Mouse (Mus musculus) stomach, postnatal 0 days (tissue): Measurements from ENCODE around the gene Ndufa4l2. TPM values are rescaled to one million over a fixed set of nuclear protein-coding genes. Genes with fewer than 3 reads are reported as not detected.

Source experiments
- ATAC-seq: fragments of 200-750 bp; cut with Nextera tagmentation; 2 replicates; pipeline ENCODE4 v1.8.0; 2017; ENCODE audit not compliant: low FRiP score, low TSS enrichment
- DNase-seq: peaks from one replicate; pipeline ENCODE4 v3.0.0-alpha.2; 2016; ENCODE audit warnings: low spot score
- H3K27ac ChIP-seq: fragments of 300-500 bp; sonication (generic); replicated peaks from 2 replicates; pipeline ENCODE4 v1.5.1; 2014; ENCODE audit warnings: mild to moderate bottlenecking, control low read depth
- H3K27me3 ChIP-seq: fragments of 300-500 bp; sonication (generic); 2 replicates; pipeline ENCODE4 v1.6.1; 2014; ENCODE audit warnings: low read length; ENCODE audit not compliant: control insufficient read depth, insufficient read depth
- H3K36me3 ChIP-seq: fragments of 300-500 bp; sonication (generic); 2 replicates; pipeline ENCODE4 v1.6.1; 2014; ENCODE audit warnings: low read length, mixed read lengths; ENCODE audit not compliant: control insufficient read depth, insufficient read depth
- H3K4me1 ChIP-seq: fragments of 300-500 bp; sonication (generic); replicated peaks from 2 replicates; pipeline ENCODE4 v1.6.1; 2014; ENCODE audit warnings: antibody characterized with exemption; ENCODE audit not compliant: control insufficient read depth, insufficient read depth
- H3K4me2 ChIP-seq: fragments of 300-500 bp; sonication (generic); replicated peaks from 2 replicates; pipeline ENCODE4 v1.6.1; 2014; ENCODE audit warnings: low read depth, mild to moderate bottlenecking, control low read depth, moderate library complexity
- H3K4me3 ChIP-seq: fragments of 300-500 bp; sonication (generic); 2 replicates; pipeline ENCODE4 v1.5.1; 2014; ENCODE audit warnings: low read depth, low read length, control low read depth
- H3K9ac ChIP-seq: fragments of 300-500 bp; sonication (generic); 2 replicates; pipeline ENCODE4 v1.6.1; 2014; ENCODE audit warnings: mild to moderate bottlenecking, low read length, control low read depth, mixed read lengths
- H3K9me3 ChIP-seq: fragments of 300-500 bp; sonication (generic); 2 replicates; pipeline ENCODE4 v1.6.1; 2016; ENCODE audit warnings: low read length; ENCODE audit not compliant: control insufficient read depth
- CTCF ChIP-seq: IDR thresholded peaks from 2 replicates; pipeline ENCODE4 v1.5.1; 2016; ENCODE audit warnings: antibody characterized with exemption, low read depth, mild to moderate bottlenecking, moderate library complexity
- EP300 ChIP-seq: optimal IDR thresholded peaks from 2 replicates; pipeline ENCODE3; 2016; ENCODE audit warnings: antibody characterized with exemption
- WGBS: fragments of 180-500 bp; shearing (Covaris S2); extraction: QIAGEN DNeasy Blood & Tissue Kit; methylation state at CpG from one replicate; pipeline ENCODE4 v1.1.7; 2014; 5-methylcytosine and 5-hydroxymethylcytosine counted together
- polyA plus RNA-seq: library from polyadenylated mRNA; unstranded; fragments of >200 nt; fragmentation: Nextera tagmentation; extraction: Ambion mirVana; gene quantifications from 2 replicates; pipeline ENCODE4 v1.2.1, GENCODE M21; 2015

The Ndufa4l2 gene
- polyA plus RNA-seq, 1 experiment from 2014 or later: 72.8 TPM

DNA sequence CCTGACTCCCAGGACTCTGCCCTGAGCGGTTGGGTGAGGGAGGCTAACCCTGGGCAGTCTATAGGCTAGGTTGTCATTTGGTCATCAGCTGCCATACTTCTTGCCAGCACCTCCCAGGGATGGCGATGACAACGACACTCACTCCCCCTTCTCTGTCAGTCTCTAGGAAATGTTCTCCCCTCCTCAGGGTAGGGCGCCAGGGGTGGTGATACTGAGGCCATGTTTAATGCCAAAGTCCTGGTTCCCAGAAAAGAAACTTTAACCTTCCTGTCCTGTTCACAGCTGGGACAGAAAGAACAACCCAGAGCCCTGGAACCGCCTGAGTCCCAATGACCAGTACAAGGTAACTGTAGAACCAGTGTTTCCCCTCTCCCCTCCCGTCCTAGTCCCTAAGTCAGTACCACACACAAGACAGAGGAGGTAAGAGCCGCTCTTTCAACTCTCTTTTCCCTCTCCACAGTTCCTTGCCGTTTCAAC is 1.3 kb downstream of the Ndufa4l2 start:
- H3K4me3 ChIP-seq: peak overlapping the region; percentile 23
- peak overlapping the region; percentile 55 for H3K4me2 ChIP-seq
- peak overlapping the region; percentile 54 for H3K9ac ChIP-seq
- no peak for ATAC-seq
- no peak for DNase-seq
- peaks cover 21% of the 10 kb centered on the region for H3K4me1 ChIP-seq
- peaks cover 10% of the 10 kb centered on the region; the same call in 1 of the 2 replicates for H3K36me3 ChIP-seq
- no peaks in the 10 kb centered on the region for H3K27me3 ChIP-seq
- WGBS: 36% methylated on average over 8 of the region's 8 CpGs
- TF ChIP-seq EP300 (no peak), CTCF (no peak)
- H3K9me3 ChIP-seq: no peaks in the 10 kb centered on the region
- peak overlapping the region; percentile 82 for H3K27ac ChIP-seq

DNA sequence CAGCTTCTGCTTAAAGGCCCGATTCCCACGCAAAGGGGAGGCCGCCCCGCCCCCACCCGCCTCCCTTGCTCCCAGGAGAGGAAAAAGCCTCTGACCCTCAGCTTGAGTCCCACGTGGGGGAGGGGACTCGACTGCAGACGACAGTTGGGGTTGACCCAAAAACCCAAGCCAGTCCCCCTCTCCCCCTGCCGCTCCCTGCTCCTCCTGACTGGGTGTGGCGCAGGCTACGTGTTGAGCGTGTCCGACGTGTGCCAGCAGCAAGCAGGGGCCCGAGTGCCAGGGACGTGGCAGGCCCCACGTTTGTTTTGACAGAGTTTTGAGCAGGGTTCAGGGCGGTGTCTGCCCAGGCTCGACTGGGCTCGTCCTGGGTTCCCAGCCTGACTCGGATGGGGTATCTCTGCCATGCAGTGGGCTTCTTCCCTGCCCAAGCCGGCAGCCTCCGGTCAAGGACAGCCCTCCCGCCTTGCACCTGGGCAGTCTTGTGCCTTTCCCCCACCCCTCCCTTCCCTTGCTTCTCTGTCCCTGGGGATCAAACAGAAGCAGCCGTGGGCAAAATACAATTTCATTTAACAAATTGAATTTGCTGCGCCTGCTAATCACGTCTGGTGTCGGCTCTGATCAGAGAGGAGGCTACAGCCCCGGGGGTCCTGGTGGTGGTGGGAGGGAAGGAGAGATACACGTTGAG is 2.0 kb downstream of the Ndufa4l2 start:
- Histone ChIP-seq H3K9ac (peak overlapping the region; percentile 54), H3K27ac (peak overlapping the region; percentile 82), H3K4me2 (peak overlapping the region; percentile 55), H3K27me3 (no peaks in the 10 kb centered on the region), H3K4me3 (peak overlapping the region; percentile 23), H3K4me1 (peaks cover 23% of the 10 kb centered on the region), H3K36me3 (peaks cover 10% of the 10 kb centered on the region; the same call in 1 of the 2 replicates), H3K9me3 (no peaks in the 10 kb centered on the region)
- DNase-seq (peak; percentile 66), ATAC-seq (peak; percentile 22; the same call in 1 of the 2 replicates)
- TF ChIP-seq EP300: no peak
- no peak for TF ChIP-seq CTCF
- WGBS: 13% methylated on average over 30 of the region's 30 CpGs

DNA sequence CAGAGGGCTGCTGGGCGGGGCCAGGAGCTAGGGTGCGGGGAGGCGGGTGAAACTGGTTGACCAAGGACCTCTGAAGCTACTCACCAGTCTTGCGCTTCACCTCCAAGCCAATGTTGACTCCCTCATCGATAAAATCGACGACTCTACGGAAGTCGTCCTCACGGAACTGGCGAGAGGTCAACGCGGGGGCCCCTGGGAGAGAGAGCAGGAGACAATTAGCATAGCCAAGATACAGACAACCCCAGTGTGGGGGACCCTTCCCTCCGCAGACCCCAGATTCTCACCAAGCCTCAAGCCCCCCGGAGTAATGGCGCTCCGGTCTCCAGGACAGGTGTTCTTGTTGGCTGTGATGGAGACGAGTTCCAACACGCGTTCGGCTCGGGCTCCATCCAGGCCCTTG is 3.2 kb downstream of the Ndufa4l2 start:
- no peaks in the 10 kb centered on the region for H3K27me3 ChIP-seq
- WGBS: 84% methylated on average over 22 of the region's 22 CpGs
- no peak overlapping the region for H3K4me2 ChIP-seq
- TF ChIP-seq EP300 (no peak), CTCF (no peak)
- H3K4me1 ChIP-seq: peaks cover 22% of the 10 kb centered on the region
- H3K9ac ChIP-seq: no peak overlapping the region
- 0 out of 2 replicates have a peak overlapping the region, but pooled peaks have one; percentile 18 for H3K27ac ChIP-seq
- DNase-seq (no peak), ATAC-seq (no peak)
- peaks cover 10% of the 10 kb centered on the region; the same call in 1 of the 2 replicates for H3K36me3 ChIP-seq
- no peaks in the 10 kb centered on the region for H3K9me3 ChIP-seq
- H3K4me3 ChIP-seq: no peak overlapping the region

DNA sequence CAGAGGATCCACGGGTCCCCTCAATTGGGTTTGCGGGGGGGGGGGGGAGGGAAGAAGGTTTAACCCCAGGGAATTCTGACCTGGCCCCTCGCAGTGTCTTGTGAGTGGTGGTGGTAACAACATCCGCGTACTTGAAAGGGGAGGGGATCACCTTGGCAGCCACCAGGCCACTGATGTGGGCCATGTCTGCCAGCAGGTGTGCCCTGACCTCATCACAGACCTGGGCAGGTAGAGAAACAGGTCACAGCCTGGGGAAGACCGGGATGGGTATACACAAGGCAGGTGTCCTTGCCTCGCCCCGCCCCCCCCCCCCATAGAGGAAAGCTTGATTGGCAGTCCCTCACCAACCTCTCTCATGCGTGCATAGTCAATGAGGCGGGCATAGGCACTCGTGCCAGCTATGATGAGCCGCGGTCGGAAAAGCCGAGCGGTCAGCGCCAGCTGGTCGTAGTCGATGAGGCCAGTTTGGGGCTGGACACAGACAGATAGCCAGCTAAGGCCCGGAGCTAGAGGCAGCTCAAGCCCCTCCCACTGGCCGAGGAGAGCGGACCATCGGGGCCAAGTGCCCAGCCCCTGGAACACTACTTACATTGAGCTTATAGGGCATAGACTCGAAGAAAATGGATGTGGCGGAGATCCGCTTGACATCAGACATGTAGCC is 4.4 kb downstream of the Ndufa4l2 start:
- Histone ChIP-seq H3K27me3 (no peaks in the 10 kb centered on the region), H3K36me3 (peaks cover 10% of the 10 kb centered on the region; the same call in 1 of the 2 replicates), H3K9ac (no peak overlapping the region), H3K4me3 (no peak overlapping the region), H3K4me2 (no peak overlapping the region), H3K9me3 (no peaks in the 10 kb centered on the region), H3K4me1 (peaks cover 14% of the 10 kb centered on the region), H3K27ac (no peak overlapping the region)
- WGBS: 89% methylated on average over 26 of the region's 26 CpGs
- TF ChIP-seq CTCF (no peak), EP300 (no peak)
- DNase-seq (no peak), ATAC-seq (no peak)

DNA sequence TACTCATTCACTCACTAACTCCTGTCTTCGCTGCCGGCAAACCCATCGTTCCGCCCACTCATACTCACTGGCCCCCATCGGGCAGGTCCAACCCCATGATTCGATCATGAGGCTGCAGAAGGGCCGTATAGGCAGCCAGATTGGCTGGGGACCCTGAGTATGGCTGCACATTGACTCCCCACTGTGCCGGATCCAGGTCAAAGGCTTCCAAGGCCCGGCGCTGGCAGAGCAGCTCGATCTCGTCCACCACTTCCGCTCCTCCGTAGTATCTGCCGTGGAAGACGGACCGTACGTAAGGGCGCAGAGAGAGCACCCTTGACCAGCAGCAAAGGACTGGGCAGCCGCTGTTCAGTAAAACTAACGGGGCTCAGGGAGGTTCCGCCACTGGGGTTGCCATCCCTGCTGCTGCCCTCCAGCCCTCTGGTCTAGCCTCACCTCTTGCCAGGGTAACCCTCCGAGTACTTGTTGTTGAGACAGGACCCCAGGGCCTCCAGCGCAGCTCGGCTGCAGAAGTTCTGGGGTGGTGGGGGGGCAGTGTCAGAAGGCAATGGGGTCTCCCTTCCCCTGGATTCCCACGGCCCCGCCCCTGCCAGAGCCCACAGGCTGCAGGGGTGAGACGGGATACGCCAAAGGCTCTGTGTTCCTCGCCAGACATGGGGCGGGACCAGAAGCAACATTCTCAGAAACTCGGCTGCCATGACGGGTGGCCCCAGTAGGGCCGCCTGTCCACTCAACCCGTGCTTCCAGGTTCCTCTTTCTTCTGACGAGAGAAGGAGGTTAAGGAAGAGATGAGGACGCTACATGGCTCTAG is 5.3 kb downstream of the Ndufa4l2 start:
- H3K4me2 ChIP-seq: no peak overlapping the region
- 89% methylated on average over 37 of the region's 37 CpGs for WGBS
- no peak overlapping the region for H3K9ac ChIP-seq
- no peak overlapping the region for H3K27ac ChIP-seq
- H3K9me3 ChIP-seq: no peaks in the 10 kb centered on the region
- H3K4me3 ChIP-seq: no peak overlapping the region
- ATAC-seq: no peak
- H3K36me3 ChIP-seq: peaks cover 10% of the 10 kb centered on the region; the same call in 1 of the 2 replicates
- peaks cover 14% of the 10 kb centered on the region for H3K4me1 ChIP-seq
- DNase-seq: no peak
- H3K27me3 ChIP-seq: no peaks in the 10 kb centered on the region; the same call in 1 of the 2 replicates
- no peak for TF ChIP-seq EP300
- TF ChIP-seq CTCF: no peak
